Mouse (Mus musculus) small intestine, adult 2 months (tissue): Measurements from ENCODE around the gene Arhgef38. TPM values are rescaled to one million over a fixed set of nuclear protein-coding genes. Genes with fewer than 3 reads are reported as not detected.

Experiments used
- H3K27ac ChIP-seq: fragments of 200-500 bp; 2 replicates; pipeline ENCODE4 v1.5.1; 2012; ENCODE audit warnings: low read depth, low read length, control low read depth, inconsistent platforms; ENCODE audit not compliant: insufficient read depth
- H3K27me3 ChIP-seq: fragments of 200-500 bp; 2 replicates; pipeline ENCODE4 v1.6.1; 2012; ENCODE audit warnings: mild to moderate bottlenecking, moderate library complexity, low read length, inconsistent platforms; ENCODE audit not compliant: control insufficient read depth, insufficient read depth
- H3K36me3 ChIP-seq: fragments of 200-500 bp; 2 replicates; pipeline ENCODE4 v1.6.1; 2012; ENCODE audit warnings: mild to moderate bottlenecking, low read length, control low read depth, inconsistent platforms; ENCODE audit not compliant: control insufficient read depth, insufficient read depth
- H3K4me1 ChIP-seq: fragments of 200-500 bp; 2 replicates; pipeline ENCODE4 v1.6.1; 2012; ENCODE audit warnings: low read length, inconsistent platforms, mixed read lengths; ENCODE audit not compliant: control insufficient read depth, insufficient read depth, insufficient read length
- H3K4me3 ChIP-seq: fragments of 200-500 bp; 2 replicates; pipeline ENCODE4 v1.5.1; 2012; ENCODE audit warnings: low read depth, mild to moderate bottlenecking, control low read depth, inconsistent platforms, low read length, moderate library complexity
- CTCF ChIP-seq: fragments of 200-500 bp; IDR thresholded peaks from 2 replicates; pipeline ENCODE4 v1.5.1; 2012; ENCODE audit warnings: low read depth, mild to moderate bottlenecking, control low read depth, inconsistent platforms, low read length, moderate library complexity, mixed read lengths; ENCODE audit not compliant: insufficient replicate concordance, insufficient read length; ENCODE audit errors: extremely low read depth
- POLR2A ChIP-seq: fragments of 200-500 bp; IDR thresholded peaks from 2 replicates; pipeline ENCODE4 v1.6.1; 2012; ENCODE audit warnings: low read depth, mild to moderate bottlenecking, control low read depth, inconsistent platforms, low read length, moderate library complexity
- WGBS: fragments of 180-500 bp; shearing (Covaris S2); methylation state at CpG from one replicate; pipeline ENCODE4 v1.1.7; 2018; 5-methylcytosine and 5-hydroxymethylcytosine counted together
- polyA plus RNA-seq: library from polyadenylated mRNA; depleted of rRNA; stranded (reverse); fragments of >200 nt; gene quantifications from 2 replicates; pipeline ENCODE4 v1.2.3, GENCODE M21; 2012

Arhgef38 gene
- polyA plus RNA-seq, 1 experiment = 0.57 TPM

- Histone ChIP-seq H3K4me1 (no peaks in the 10 kb centered on the region), H3K27ac (no peak overlapping the region), H3K4me3 (no peak overlapping the region), H3K36me3 (peaks cover 35% of the 10 kb centered on the region), H3K27me3 (no peaks in the 10 kb centered on the region)
- no peak for TF ChIP-seq POLR2A
- no peak for TF ChIP-seq CTCF
- WGBS = 86% methylated on average over 4 of the region's 4 CpGs
Measured at GRCm38 (mm10) chr3:133109844-133110243, 124.9 kb downstream of the Arhgef38 start.

- WGBS = 68% methylated on average over 4 of the region's 4 CpGs
- Histone ChIP-seq H3K4me3 (no peak overlapping the region), H3K4me1 (no peaks in the 10 kb centered on the region), H3K36me3 (peaks cover 43% of the 10 kb centered on the region), H3K27ac (no peak overlapping the region), H3K27me3 (no peaks in the 10 kb centered on the region)
- TF ChIP-seq POLR2A (no peak), CTCF (no peak)
Measured at GRCm38 (mm10) chr3:133108731-133109130, 126.0 kb downstream of the Arhgef38 start.

- peaks cover 61% of the 10 kb centered on the region for H3K36me3 ChIP-seq
- WGBS = 78% methylated on average over 3 of the region's 3 CpGs
- TF ChIP-seq POLR2A = no peak
- no peak for TF ChIP-seq CTCF
Measured at GRCm38 (mm10) chr3:133104436-133104835, 130.3 kb downstream of the Arhgef38 start.

GRCm38 (mm10) chr3:133103768-133104167 is 131.0 kb downstream of the Arhgef38 start:
- H3K27me3 ChIP-seq = no peaks in the 10 kb centered on the region
- 91% methylated on average over 3 of the region's 3 CpGs for WGBS
- H3K36me3 ChIP-seq = peaks cover 58% of the 10 kb centered on the region
- no peak overlapping the region for H3K27ac ChIP-seq
- H3K4me3 ChIP-seq = no peak overlapping the region
- no peaks in the 10 kb centered on the region for H3K4me1 ChIP-seq
- TF ChIP-seq POLR2A (no peak), CTCF (no peak)

More at GRCm38 (mm10) chr3:133104436-133104835, 130.3 kb downstream of the Arhgef38 start:
- no peak overlapping the region for H3K27ac ChIP-seq
- H3K4me3 ChIP-seq = no peak overlapping the region
- H3K27me3 ChIP-seq = no peaks in the 10 kb centered on the region
- no peaks in the 10 kb centered on the region for H3K4me1 ChIP-seq

- Histone ChIP-seq H3K36me3 (peaks cover 38% of the 10 kb centered on the region), H3K4me1 (0 out of 2 replicates have a peak, but pooled peaks cover 2% of the 10 kb centered on the region)
- WGBS = 40% methylated on average over 2 of the region's 2 CpGs
Measured at GRCm38 (mm10) chr3:133098909-133099308, 135.8 kb downstream of the Arhgef38 start.

GRCm38 (mm10) chr3:133098336-133098735 is 136.4 kb downstream of the Arhgef38 start:
- TF ChIP-seq CTCF (no peak), POLR2A (no peak)
- Histone ChIP-seq H3K4me3 (no peak overlapping the region), H3K27ac (no peak overlapping the region), H3K4me1 (0 out of 2 replicates have a peak, but pooled peaks cover 2% of the 10 kb centered on the region), H3K27me3 (no peaks in the 10 kb centered on the region), H3K36me3 (peaks cover 33% of the 10 kb centered on the region)
- WGBS = 70% methylated on average over 4 of the region's 4 CpGs

More at GRCm38 (mm10) chr3:133098909-133099308, 135.8 kb downstream of the Arhgef38 start:
- no peaks in the 10 kb centered on the region for H3K27me3 ChIP-seq
- no peak overlapping the region for H3K4me3 ChIP-seq
- TF ChIP-seq POLR2A = no peak
- TF ChIP-seq CTCF = no peak
- H3K27ac ChIP-seq = no peak overlapping the region

GRCm38 (mm10) chr3:133097936-133098335 is 136.8 kb downstream of the Arhgef38 start:
- Histone ChIP-seq H3K4me3 (no peak overlapping the region), H3K36me3 (peaks cover 32% of the 10 kb centered on the region), H3K27me3 (no peaks in the 10 kb centered on the region), H3K27ac (no peak overlapping the region), H3K4me1 (0 out of 2 replicates have a peak, but pooled peaks cover 2% of the 10 kb centered on the region)
- WGBS = 93% methylated on average over 6 of the region's 6 CpGs
- TF ChIP-seq POLR2A = no peak
- TF ChIP-seq CTCF = no peak

- H3K27me3 ChIP-seq = no peaks in the 10 kb centered on the region
- H3K36me3 ChIP-seq = peaks cover 13% of the 10 kb centered on the region; the same call in 1 of the 2 replicates
- H3K27ac ChIP-seq = no peak overlapping the region
- WGBS = 19% methylated on average over 1 of the region's 1 CpGs
- TF ChIP-seq POLR2A (no peak), CTCF (no peak)
- 0 out of 2 replicates have a peak, but pooled peaks cover 2% of the 10 kb centered on the region for H3K4me1 ChIP-seq
- no peak overlapping the region for H3K4me3 ChIP-seq
Measured at GRCm38 (mm10) chr3:133094305-133094704, 140.4 kb downstream of the Arhgef38 start.
